Mouse (Mus musculus): ENCODE measurements around the gene Grb10. TPM values are rescaled to one million over a fixed set of nuclear protein-coding genes. Genes with fewer than 3 reads are reported as not detected.

The Grb10 gene
- polyA plus RNA-seq, 1 experiment, result not detected

GRCm38 (mm10) chr11:11928586-11928985 is 109.9 kb downstream of the Grb10 start:
- no peak for TF ChIP-seq POLR2A (IDR thresholded peaks at IDR 0.05; ENCODE audit: insufficient read depth, low read depth, low read length)
- TF ChIP-seq CTCF (IDR thresholded peaks at IDR 0.05; ENCODE audit: insufficient read depth, low read depth, low read length), result no peak
- H3K27ac ChIP-seq (ENCODE audit: insufficient read depth, low read depth, low read length), result no peak overlapping the region
- H3K4me1 ChIP-seq (ENCODE audit: control insufficient read depth, insufficient read depth, low read length), result no peaks in the 10 kb centered on the region
- WGBS, result 88% methylated on average over 2 of the region's 2 CpGs
- no peak overlapping the region for H3K4me3 ChIP-seq (ENCODE audit: insufficient read depth, low read depth, low read length)

GRCm38 (mm10) chr11:11923900-11924299 is 114.6 kb downstream of the Grb10 start:
- Histone ChIP-seq H3K27ac (ENCODE audit: insufficient read depth, low read depth, low read length) (no peak overlapping the region), H3K4me1 (ENCODE audit: control insufficient read depth, insufficient read depth, low read length) (no peaks in the 10 kb centered on the region), H3K4me3 (ENCODE audit: insufficient read depth, low read depth, low read length) (no peak overlapping the region)
- 56% methylated on average over 3 of the region's 3 CpGs for WGBS
- no peak for TF ChIP-seq POLR2A (IDR thresholded peaks at IDR 0.05; ENCODE audit: insufficient read depth, low read depth, low read length)
- TF ChIP-seq CTCF (IDR thresholded peaks at IDR 0.05; ENCODE audit: insufficient read depth, low read depth, low read length), result no peak

- Histone ChIP-seq H3K27ac (ENCODE audit: insufficient read depth, low read depth, low read length) (no peak overlapping the region), H3K4me1 (ENCODE audit: control insufficient read depth, insufficient read depth, low read length) (no peaks in the 10 kb centered on the region), H3K4me3 (ENCODE audit: insufficient read depth, low read depth, low read length) (no peak overlapping the region)
- TF ChIP-seq POLR2A (IDR thresholded peaks at IDR 0.05; ENCODE audit: insufficient read depth, low read depth, low read length), result no peak
- TF ChIP-seq CTCF (IDR thresholded peaks at IDR 0.05; ENCODE audit: insufficient read depth, low read depth, low read length), result no peak
- 89% methylated on average over 3 of the region's 3 CpGs for WGBS
Measured at GRCm38 (mm10) chr11:11923345-11923744, 115.1 kb downstream of the Grb10 start.

- 92% methylated on average over 2 of the region's 2 CpGs for WGBS
- Histone ChIP-seq H3K4me1 (ENCODE audit: control insufficient read depth, insufficient read depth, low read length) (no peaks in the 10 kb centered on the region), H3K27ac (ENCODE audit: insufficient read depth, low read depth, low read length) (no peak overlapping the region), H3K4me3 (ENCODE audit: insufficient read depth, low read depth, low read length) (no peak overlapping the region)
- TF ChIP-seq CTCF (IDR thresholded peaks at IDR 0.05; ENCODE audit: insufficient read depth, low read depth, low read length), result no peak
- TF ChIP-seq POLR2A (IDR thresholded peaks at IDR 0.05; ENCODE audit: insufficient read depth, low read depth, low read length), result no peak
Measured at GRCm38 (mm10) chr11:11922106-11922505, 116.4 kb downstream of the Grb10 start.

GRCm38 (mm10) chr11:11907703-11908413 is 130.6 kb downstream of the Grb10 start:
- 39% methylated on average over 7 of the region's 7 CpGs for WGBS
- no peak overlapping the region for H3K4me3 ChIP-seq (ENCODE audit: insufficient read depth, low read depth, low read length)
- TF ChIP-seq POLR2A (IDR thresholded peaks at IDR 0.05; ENCODE audit: insufficient read depth, low read depth, low read length), result no peak
- TF ChIP-seq CTCF (IDR thresholded peaks at IDR 0.05; ENCODE audit: insufficient read depth, low read depth, low read length), result no peak

GRCm38 (mm10) chr11:11905518-11905917 is 133.0 kb downstream of the Grb10 start:
- H3K4me3 ChIP-seq (ENCODE audit: insufficient read depth, low read depth, low read length), result no peak overlapping the region
- H3K27ac ChIP-seq (ENCODE audit: insufficient read depth, low read depth, low read length), result no peak overlapping the region
- H3K4me1 ChIP-seq (ENCODE audit: control insufficient read depth, insufficient read depth, low read length), result no peaks in the 10 kb centered on the region
- TF ChIP-seq POLR2A (IDR thresholded peaks at IDR 0.05; ENCODE audit: insufficient read depth, low read depth, low read length) (no peak), CTCF (IDR thresholded peaks at IDR 0.05; ENCODE audit: insufficient read depth, low read depth, low read length) (no peak)

More at GRCm38 (mm10) chr11:11907703-11908413, 130.6 kb downstream of the Grb10 start:
- Histone ChIP-seq H3K27ac (ENCODE audit: insufficient read depth, low read depth, low read length) (no peak overlapping the region), H3K4me1 (ENCODE audit: control insufficient read depth, insufficient read depth, low read length) (no peaks in the 10 kb centered on the region)

GRCm38 (mm10) chr11:11904995-11905394 is 133.5 kb downstream of the Grb10 start:
- TF ChIP-seq POLR2A (IDR thresholded peaks at IDR 0.05; ENCODE audit: insufficient read depth, low read depth, low read length) (no peak), CTCF (IDR thresholded peaks at IDR 0.05; ENCODE audit: insufficient read depth, low read depth, low read length) (no peak)
- H3K27ac ChIP-seq (ENCODE audit: insufficient read depth, low read depth, low read length), result no peak overlapping the region
- no peaks in the 10 kb centered on the region for H3K4me1 ChIP-seq (ENCODE audit: control insufficient read depth, insufficient read depth, low read length)
- WGBS, result 75% methylated on average over 5 of the region's 5 CpGs
- H3K4me3 ChIP-seq (ENCODE audit: insufficient read depth, low read depth, low read length), result no peak overlapping the region

- TF ChIP-seq CTCF (IDR thresholded peaks at IDR 0.05; ENCODE audit: insufficient read depth, low read depth, low read length) (no peak), POLR2A (IDR thresholded peaks at IDR 0.05; ENCODE audit: insufficient read depth, low read depth, low read length) (no peak)
- no peak overlapping the region for H3K4me3 ChIP-seq (ENCODE audit: insufficient read depth, low read depth, low read length)
- 73% methylated on average over 5 of the region's 5 CpGs for WGBS
- no peak overlapping the region for H3K27ac ChIP-seq (ENCODE audit: insufficient read depth, low read depth, low read length)
- no peaks in the 10 kb centered on the region for H3K4me1 ChIP-seq (ENCODE audit: control insufficient read depth, insufficient read depth, low read length)
Measured at GRCm38 (mm10) chr11:11901509-11901908, 137.0 kb downstream of the Grb10 start.

- WGBS, result 92% methylated on average over 3 of the region's 3 CpGs
- Histone ChIP-seq H3K4me1 (ENCODE audit: control insufficient read depth, insufficient read depth, low read length) (no peaks in the 10 kb centered on the region), H3K27ac (ENCODE audit: insufficient read depth, low read depth, low read length) (no peak overlapping the region), H3K4me3 (ENCODE audit: insufficient read depth, low read depth, low read length) (no peak overlapping the region)
- TF ChIP-seq CTCF (IDR thresholded peaks at IDR 0.05; ENCODE audit: insufficient read depth, low read depth, low read length) (no peak), POLR2A (IDR thresholded peaks at IDR 0.05; ENCODE audit: insufficient read depth, low read depth, low read length) (no peak)
Measured at GRCm38 (mm10) chr11:11898496-11898895, 140.0 kb downstream of the Grb10 start.

All from olfactory bulb, adult 2 months (tissue).